Mouse (Mus musculus): ENCODE results near the gene Zfp36l3. TPM values are rescaled to one million over a fixed set of nuclear protein-coding genes. Genes with fewer than 3 reads are reported as not detected.

The Zfp36l3 gene
- total RNA-seq (2023) = not detected

GRCm38 (mm10) chrX:53776276-53776675 is at the start of gene Zfp36l3:
Gene Zfp36l3, minus strand, starts transcription at chrX:53776394.

GRCm38 (mm10) chrX:53797519-53797918 is 21.3 kb upstream of the Zfp36l3 start, which contains the start of gene Xlr:
Gene Xlr, minus strand, starts transcription at chrX:53797706.

GRCm38 (mm10) chrX:53757736-53758135 is 18.5 kb downstream of the Zfp36l3 start, which contains the start of gene 1700013H16Rik:
Gene 1700013H16Rik, minus strand, starts transcription at chrX:53757831.

GRCm38 (mm10) chrX:53724596-53724995 is 51.6 kb downstream of the Zfp36l3 start, which contains the start of gene 4930502E18Rik:
Gene 4930502E18Rik, plus strand, starts transcription at chrX:53724826.

Other genes with a start within 250 kb of the Zfp36l3 start
- gene Rtl8c, start 168.4 kb downstream of the Zfp36l3 start, total RNA-seq (2023) = 8.5 TPM
- not detected for gene Gm14597, start 167.4 kb downstream of the Zfp36l3 start, total RNA-seq (2023)
- 15.5 TPM for gene Rtl8a, start 132.7 kb downstream of the Zfp36l3 start, total RNA-seq (2023)
- gene Rtl8b, start 106.0 kb downstream of the Zfp36l3 start, total RNA-seq (2023) = 24.6 TPM
- gene 4930502E18Rik, start 51.6 kb downstream of the Zfp36l3 start, total RNA-seq (2023) = not detected
- not detected for gene 1700013H16Rik, start 18.6 kb downstream of the Zfp36l3 start, total RNA-seq (2023)
- 0.80 TPM for gene Xlr, start 21.3 kb upstream of the Zfp36l3 start, total RNA-seq (2023)

Measured in CD8-positive naive resting alpha-beta T cell, adult 57 days (primary cell).